Mouse (Mus musculus) MEL (cell line): ENCODE measurements at regions not wholly inside any gene's neighbourhood (a gene's known extent, or its start where the extent isn't known, plus 50 kb on each side); places are given as distances from the start of the nearest gene placed in this dataset.

ENCODE experiments used
- DNase-seq: peaks from one replicate; pipeline ENCODE4 v3.0.0; 2011; ENCODE audit warnings: low read depth, low spot score
- H3K27ac ChIP-seq: 2 replicates; pipeline ENCODE4 v1.5.1; 2012; ENCODE audit warnings: low read depth, mild to moderate bottlenecking, control low read depth, low read length, moderate library complexity; ENCODE audit not compliant: control insufficient read depth
- H3K27me3 ChIP-seq, 2 experiments: fragments of 150-350 bp in 1 of 2; sonication (generic) in 1 of 2; 2 replicates each; pipeline ENCODE4 v1.6.1; 2012; ENCODE audit warnings: low read length in 2 of 2, mild to moderate bottlenecking in 2 of 2, improper control_type of control experiment in 1 of 2, moderate library complexity in 1 of 2; ENCODE audit not compliant: insufficient read depth in 2 of 2, control insufficient read depth in 1 of 2
- H3K36me3 ChIP-seq, 2 experiments: 2 replicates each; pipeline ENCODE4 v1.6.1; 2012 to 2014; ENCODE audit warnings: low read length in 2 of 2, improper control_type of control experiment in 1 of 2, inconsistent platforms in 1 of 2, mild to moderate bottlenecking in 1 of 2; ENCODE audit not compliant: insufficient read depth in 2 of 2, control insufficient read depth in 1 of 2
- H3K4me1 ChIP-seq, 2 experiments: fragments of 150-350 bp in 1 of 2; sonication (generic) in 1 of 2; 2 replicates each; pipeline ENCODE4 v1.6.1; 2012; ENCODE audit warnings: low read length in 2 of 2, improper control_type of control experiment in 1 of 2, mild to moderate bottlenecking in 1 of 2; ENCODE audit not compliant: insufficient read depth in 2 of 2, control insufficient read depth in 1 of 2
- H3K4me3 ChIP-seq, 2 experiments: fragments of 150-350 bp in 1 of 2; sonication (generic) in 1 of 2; 2 replicates each; pipeline ENCODE4 v1.5.1; 2012; ENCODE audit warnings: low read depth in 2 of 2, low read length in 2 of 2, mild to moderate bottlenecking in 2 of 2, moderate library complexity in 2 of 2, control low read depth in 1 of 2, improper control_type of control experiment in 1 of 2; ENCODE audit not compliant: control insufficient read depth in 1 of 2, insufficient read depth in 1 of 2
- H3K79me2 ChIP-seq: 2 replicates; pipeline ENCODE4 v1.6.1; 2012; ENCODE audit warnings: mild to moderate bottlenecking, low read length, moderate library complexity; ENCODE audit not compliant: control insufficient read depth, poor library complexity, insufficient read depth
- H3K9ac ChIP-seq: 2 replicates; pipeline ENCODE4 v1.6.1; 2012; ENCODE audit warnings: low read depth, mild to moderate bottlenecking, control low read depth, low read length, moderate library complexity; ENCODE audit not compliant: control insufficient read depth, poor library complexity, severe bottlenecking
- H3K9me3 ChIP-seq: fragments of 150-350 bp; sonication (generic); replicated peaks from 2 replicates; pipeline ENCODE4 v1.6.1; 2012; ENCODE audit warnings: mild to moderate bottlenecking, low read length, improper control_type of control experiment, moderate library complexity; ENCODE audit not compliant: insufficient read depth
- BHLHE40 ChIP-seq: IDR thresholded peaks from 2 replicates; pipeline ENCODE4 v1.6.1; 2012; ENCODE audit warnings: low read depth, mild to moderate bottlenecking, inconsistent platforms, low read length, improper control_type of control experiment, borderline replicate concordance
- CTCF ChIP-seq, 3 experiments: IDR thresholded peaks in 2 of 3; conservative IDR thresholded peaks in 1 of 3; 2 replicates each; pipeline ENCODE4 v1.5.1; 2011 to 2012; ENCODE audit warnings: low read length in 3 of 3, low read depth in 2 of 3, mild to moderate bottlenecking in 2 of 3, improper control_type of control experiment in 1 of 3, inconsistent platforms in 1 of 3, mixed read lengths in 1 of 3, moderate library complexity in 1 of 3; ENCODE audit not compliant: control insufficient read depth in 1 of 3, insufficient read depth in 1 of 3, poor library complexity in 1 of 3, severe bottlenecking in 1 of 3
- EP300 ChIP-seq, 2 experiments: IDR thresholded peaks; 2 replicates each; pipeline ENCODE4 v1.6.1; 2011; ENCODE audit warnings: improper control_type of control experiment in 2 of 2, low read length in 2 of 2, low read depth in 1 of 2, mild to moderate bottlenecking in 1 of 2
- HCFC1 ChIP-seq: IDR thresholded peaks from 2 replicates; pipeline ENCODE4 v1.6.1; 2012; ENCODE audit warnings: low read depth, mild to moderate bottlenecking, inconsistent platforms, low read length, improper control_type of control experiment, moderate library complexity
- KAT2A ChIP-seq: conservative IDR thresholded peaks from 2 replicates; pipeline ENCODE4 v1.6.1; 2012; ENCODE audit warnings: low read depth, low read length, improper control_type of control experiment, inconsistent platforms
- MEF2A ChIP-seq: IDR thresholded peaks from 2 replicates; pipeline ENCODE4 v1.6.1; 2014; ENCODE audit warnings: low read depth, mild to moderate bottlenecking, inconsistent platforms, low read length, improper control_type of control experiment; ENCODE audit not compliant: poor library complexity, insufficient replicate concordance, severe bottlenecking; ENCODE audit errors: extremely low read depth
- POLR2AphosphoS2 ChIP-seq: IDR thresholded peaks from 2 replicates; pipeline ENCODE4 v1.6.1; 2011; ENCODE audit warnings: low read length, improper control_type of control experiment
- RAD21 ChIP-seq: IDR thresholded peaks from 2 replicates; pipeline ENCODE4 v1.6.1; 2011; ENCODE audit warnings: mild to moderate bottlenecking, low read depth, low read length, improper control_type of control experiment
- RCOR1 ChIP-seq: IDR thresholded peaks from 2 replicates; pipeline ENCODE4 v1.6.1; 2012; ENCODE audit warnings: low read depth, mild to moderate bottlenecking, inconsistent platforms, low read length, improper control_type of control experiment
- SMC3 ChIP-seq: IDR thresholded peaks from 2 replicates; pipeline ENCODE4 v1.6.1; 2011; ENCODE audit warnings: low read depth, low read length, improper control_type of control experiment
- TAL1 ChIP-seq: IDR thresholded peaks from 2 replicates; pipeline ENCODE4 v1.6.1; 2012; ENCODE audit warnings: mild to moderate bottlenecking, inconsistent platforms, low read length, moderate library complexity, mixed read lengths
- USF1 ChIP-seq: IDR thresholded peaks from 2 replicates; pipeline ENCODE4 v1.6.1; 2014; ENCODE audit warnings: low read depth, mild to moderate bottlenecking, inconsistent platforms, low read length, improper control_type of control experiment, moderate library complexity
- USF2 ChIP-seq, 2 experiments: IDR thresholded peaks; 2 replicates each; pipeline ENCODE4 v1.6.1; 2011 to 2012; ENCODE audit warnings: improper control_type of control experiment in 2 of 2, low read length in 2 of 2, borderline replicate concordance in 1 of 2, inconsistent platforms in 1 of 2, low read depth in 1 of 2, mild to moderate bottlenecking in 1 of 2; ENCODE audit not compliant: insufficient read depth in 1 of 2
- ZMIZ1 ChIP-seq: IDR thresholded peaks from 2 replicates; pipeline ENCODE4 v1.6.1; 2012; ENCODE audit warnings: low read depth, mild to moderate bottlenecking, inconsistent platforms, low read length, improper control_type of control experiment, moderate library complexity

- TF ChIP-seq CTCF (IDR thresholded peaks at IDR 0.05 in 2 of 3, conservative IDR thresholded peaks at IDR 0.05 in 1 of 3; ENCODE audit: control insufficient read depth in 1 of 3, insufficient read depth in 1 of 3, low read depth in 2 of 3, low read length in 3 of 3, poor library complexity in 1 of 3, severe bottlenecking in 1 of 3) (no peak), RAD21 (no peak), RCOR1 (no peak)
- Histone ChIP-seq H3K27me3 (no peaks in the 10 kb centered on the region; a peak in 1 of 4 replicates), H3K36me3 (no peaks in the 10 kb centered on the region), H3K4me1 (no peaks in the 10 kb centered on the region), H3K27ac (no peak overlapping the region), H3K9ac (no peak overlapping the region), H3K79me2 (no peaks in the 10 kb centered on the region), H3K4me3 (no peak overlapping the region), H3K9me3 (no peaks in the 10 kb centered on the region)
- DNase-seq = no peak
Observed at GRCm38 (mm10) chr1:177609683-177610082, 119.9 kb upstream of the 1700016C15Rik start.

- Histone ChIP-seq H3K4me3 (no peak overlapping the region), H3K9ac (no peak overlapping the region), H3K27me3 (no peaks in the 10 kb centered on the region; a peak in 1 of 4 replicates), H3K4me1 (no peaks in the 10 kb centered on the region), H3K9me3 (no peaks in the 10 kb centered on the region), H3K27ac (no peak overlapping the region), H3K36me3 (no peaks in the 10 kb centered on the region), H3K79me2 (no peaks in the 10 kb centered on the region)
- DNase-seq = no peak
- TF ChIP-seq USF2 (IDR thresholded peaks at IDR 0.05; ENCODE audit: borderline replicate concordance in 1 of 2, insufficient read depth in 1 of 2, low read depth in 1 of 2, low read length in 2 of 2) (no peak), RCOR1 (no peak), KAT2A (no peak), EP300 (IDR thresholded peaks at IDR 0.05; ENCODE audit: low read depth in 1 of 2, low read length in 2 of 2) (no peak), MEF2A (no peak)
Observed at GRCm38 (mm10) chr1:177610156-177610555, 119.5 kb upstream of the 1700016C15Rik start.

GRCm38 (mm10) chr1:177612546-177612945 is 117.1 kb upstream of the 1700016C15Rik start:
- Histone ChIP-seq H3K4me1 (peaks cover 0 to 7% of the 10 kb centered on the region in 2 experiments; a peak in 1 of 4 replicates), H3K9ac (no peak overlapping the region), H3K27ac (no peak overlapping the region), H3K4me3 (no peak overlapping the region), H3K36me3 (peaks cover 0 to 6% of the 10 kb centered on the region in 2 experiments; a peak in 1 of 4 replicates), H3K79me2 (no peaks in the 10 kb centered on the region), H3K9me3 (no peaks in the 10 kb centered on the region), H3K27me3 (no peaks in the 10 kb centered on the region; a peak in 1 of 4 replicates)
- DNase-seq = no peak
- TF ChIP-seq BHLHE40 = no peak
- TF ChIP-seq ZMIZ1 = no peak
- no peak for TF ChIP-seq EP300 (IDR thresholded peaks at IDR 0.05; ENCODE audit: low read depth in 1 of 2, low read length in 2 of 2)
- TF ChIP-seq CTCF (IDR thresholded peaks at IDR 0.05 in 2 of 3, conservative IDR thresholded peaks at IDR 0.05 in 1 of 3; ENCODE audit: control insufficient read depth in 1 of 3, insufficient read depth in 1 of 3, low read depth in 2 of 3, low read length in 3 of 3, poor library complexity in 1 of 3, severe bottlenecking in 1 of 3) = no peak
- TF ChIP-seq USF2 (IDR thresholded peaks at IDR 0.05; ENCODE audit: borderline replicate concordance in 1 of 2, insufficient read depth in 1 of 2, low read depth in 1 of 2, low read length in 2 of 2) = no peak
- TF ChIP-seq USF1 = no peak
- no peak for TF ChIP-seq HCFC1
- no peak for TF ChIP-seq TAL1
- TF ChIP-seq POLR2AphosphoS2 = no peak
- no peak for TF ChIP-seq RCOR1
- no peak for TF ChIP-seq SMC3
